Mouse (Mus musculus) G1E-ER4 (cell line): ENCODE measurements around the gene Haghl. TPM values are rescaled to one million over a fixed set of nuclear protein-coding genes. Genes with fewer than 3 reads are reported as not detected.

ENCODE experiments used
- GATA1 ChIP-seq: IDR thresholded peaks from one replicate; pipeline ENCODE4 v1.8.0; 2012; ENCODE audit warnings: low read length, inconsistent platforms
- polyA plus RNA-seq: library from polyadenylated mRNA; stranded (reverse); fragments of >175 nt; gene quantifications from 2 replicates; pipeline ENCODE4 v1.2.3, GENCODE M21; 2012

The Haghl gene
- polyA plus RNA-seq = 31.3 and 32.7 TPM in 2 replicates

- no peak for TF ChIP-seq GATA1
Measured at GRCm38 (mm10) chr17:25785281-25785745, at the start of gene Haghl. TSS of gene Haghl (minus strand) at chr17:25785673.

GRCm38 (mm10) chr17:25834595-25835222 lies 49.2 kb upstream of the Haghl start:
- no peak for TF ChIP-seq GATA1

DNA sequence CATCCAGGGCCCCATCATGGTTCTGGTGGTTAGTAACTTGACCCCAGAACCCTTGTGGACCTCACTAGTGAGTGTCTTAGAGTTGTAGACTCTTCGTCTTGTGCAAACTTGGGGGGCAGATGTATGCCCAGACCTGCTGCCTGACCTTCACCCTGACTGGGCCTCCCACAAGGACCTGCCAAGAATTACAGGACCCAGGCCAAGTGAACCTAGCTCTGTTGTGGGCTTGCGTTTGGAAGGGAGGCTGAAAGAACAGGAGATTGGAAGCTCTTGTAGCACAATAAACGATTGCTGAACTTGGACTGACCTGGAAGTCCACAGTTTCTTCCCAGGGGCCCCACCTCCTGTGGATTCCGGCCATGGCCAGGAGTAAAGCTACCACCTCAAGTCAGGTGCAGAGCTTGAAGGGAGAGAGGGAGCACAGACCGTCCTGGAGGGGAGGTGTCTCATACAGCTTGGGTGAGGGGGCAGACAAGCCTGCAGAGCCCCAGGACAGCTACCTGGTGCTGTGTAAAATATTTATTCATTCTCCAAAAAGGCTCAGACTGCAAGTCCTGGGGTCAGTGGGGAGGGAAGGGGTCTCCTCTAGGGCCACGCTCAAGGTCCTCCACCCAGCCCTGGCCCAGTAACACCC lies 48.6 kb upstream of the Haghl start:
- no peak for TF ChIP-seq GATA1

DNA sequence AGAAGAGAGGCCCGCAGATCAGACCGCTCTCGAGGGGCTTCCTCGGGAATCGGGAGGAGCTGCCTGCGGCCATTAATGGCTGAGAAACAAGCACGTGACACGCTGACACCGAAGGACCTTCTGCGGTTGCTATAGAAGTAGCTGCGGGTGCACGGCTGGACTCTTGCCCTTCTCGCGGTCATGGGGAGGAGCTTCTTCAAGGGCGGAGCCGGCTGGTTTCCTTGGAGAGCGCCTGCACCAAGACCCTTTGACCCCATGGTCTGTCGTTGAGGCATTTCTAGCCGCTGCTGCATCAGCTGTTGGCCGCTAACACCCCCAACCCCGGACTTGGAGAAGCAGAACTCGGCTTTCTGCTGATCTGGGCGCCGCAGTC lies 47.8 kb upstream of the Haghl start, which contains the start of gene Stub1:
Gene Stub1, minus strand, starts transcription at position 114 of the 373 bp plus-strand sequence.
- TF ChIP-seq GATA1 = no peak

- TF ChIP-seq GATA1 = no peak
Measured at GRCm38 (mm10) chr17:25832436-25833290, 47.2 kb upstream of the Haghl start.

- TF ChIP-seq GATA1 = no peak
Measured at GRCm38 (mm10) chr17:25831451-25832281, 46.2 kb upstream of the Haghl start.

GRCm38 (mm10) chr17:25830806-25831431 lies 45.4 kb upstream of the Haghl start:
- no peak for TF ChIP-seq GATA1

DNA sequence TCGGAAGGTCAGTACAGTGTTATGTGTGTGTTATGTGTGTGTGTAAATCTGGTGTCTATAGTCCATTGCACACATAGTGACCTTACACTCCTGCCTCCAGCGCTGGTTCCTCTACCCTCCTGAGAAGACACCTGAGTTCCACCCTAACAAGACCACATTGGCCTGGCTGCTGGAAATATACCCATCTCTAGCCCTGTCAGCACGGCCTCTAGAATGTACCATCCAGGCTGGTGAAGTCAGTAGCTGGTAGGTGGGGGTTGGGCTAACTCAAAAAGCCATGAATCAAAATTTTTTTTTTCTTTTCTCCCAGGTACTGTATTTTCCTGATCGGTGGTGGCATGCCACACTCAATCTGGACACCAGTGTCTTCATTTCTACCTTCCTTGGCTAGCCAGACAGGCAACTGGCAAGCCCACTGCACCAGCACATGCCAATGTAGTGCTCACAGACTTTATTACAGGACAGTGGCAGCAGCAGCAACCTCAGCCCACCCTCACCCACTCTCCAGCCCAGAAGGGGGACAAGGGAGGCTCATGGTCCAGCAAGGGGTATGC lies 44.8 kb upstream of the Haghl start:
- TF ChIP-seq GATA1 = no peak

GRCm38 (mm10) chr17:25829558-25830017 lies 44.1 kb upstream of the Haghl start:
- no peak for TF ChIP-seq GATA1

GRCm38 (mm10) chr17:25828712-25829557 lies 43.5 kb upstream of the Haghl start, which contains the start of gene Jmjd8:
TSS of gene Jmjd8 (plus strand) at chr17:25828867.
- no peak for TF ChIP-seq GATA1

DNA sequence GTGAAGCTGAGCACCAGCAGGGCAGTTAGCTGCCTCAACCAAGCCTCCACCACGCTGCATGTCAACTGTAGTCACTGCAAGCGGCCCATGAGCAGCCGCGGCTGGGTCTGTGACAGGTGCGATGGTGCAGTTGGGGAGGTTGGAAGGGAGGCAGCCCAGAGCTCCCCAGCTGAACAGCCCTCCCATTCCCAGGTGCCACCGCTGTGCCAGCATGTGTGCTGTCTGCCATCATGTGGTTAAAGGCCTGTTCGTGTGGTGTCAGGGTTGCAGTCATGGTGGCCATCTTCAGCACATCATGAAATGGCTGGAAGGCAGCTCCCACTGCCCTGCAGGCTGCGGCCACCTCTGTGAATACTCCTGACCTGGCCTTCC lies 42.7 kb upstream of the Haghl start:
- TF ChIP-seq GATA1 = no peak

DNA sequence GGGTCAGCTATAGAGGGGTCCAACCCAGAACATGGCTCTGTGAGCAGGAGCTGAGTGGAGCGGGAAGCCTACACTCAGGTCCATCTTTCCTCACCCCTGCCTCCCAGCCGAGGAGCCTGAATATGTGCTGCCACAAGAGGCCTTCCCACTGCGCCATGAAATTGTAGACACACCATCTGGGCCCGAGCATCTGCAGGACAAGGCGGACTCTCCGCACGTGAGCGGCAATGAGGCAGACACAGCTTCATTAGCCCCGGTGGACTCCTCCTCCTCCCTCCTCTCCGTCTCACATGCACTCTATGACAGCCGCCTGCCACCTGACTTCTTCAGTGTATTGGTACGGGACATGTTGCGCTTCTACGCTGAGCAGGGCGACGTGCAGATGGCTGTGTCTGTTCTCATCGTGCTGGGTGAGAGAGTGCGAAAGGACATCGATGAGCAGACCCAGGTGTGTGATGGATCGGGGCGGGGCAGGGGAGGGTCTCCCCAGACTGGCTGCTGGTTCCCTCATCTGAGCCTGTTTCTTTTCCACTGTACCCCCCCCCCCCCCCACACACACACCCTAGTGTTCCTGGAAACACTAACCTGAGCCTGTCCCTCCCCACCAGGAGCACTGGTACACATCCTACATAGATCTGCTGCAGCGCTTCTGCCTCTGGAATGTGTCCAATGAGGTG lies 42.2 kb upstream of the Haghl start:
- no peak for TF ChIP-seq GATA1

DNA sequence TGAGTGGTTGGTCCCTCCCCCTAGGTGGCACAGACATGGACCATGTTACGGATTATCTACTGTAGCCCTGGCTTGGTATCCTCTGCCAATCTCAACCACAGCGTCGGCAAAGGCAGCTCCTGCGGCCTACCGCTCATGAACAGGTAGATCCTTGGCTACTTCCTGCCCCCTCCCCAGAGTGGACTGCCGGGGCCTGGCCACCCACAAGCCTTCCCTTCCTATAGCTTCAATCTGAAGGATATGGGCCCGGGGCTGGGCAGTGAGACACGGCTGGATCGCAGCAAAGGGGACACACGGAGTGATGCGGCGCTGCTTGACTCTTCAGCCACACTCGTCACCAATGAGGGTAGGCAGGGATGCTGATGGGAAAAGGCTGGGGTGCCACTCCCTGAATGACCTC lies 41.5 kb upstream of the Haghl start:
- TF ChIP-seq GATA1 = no peak
